Mouse (Mus musculus): ENCODE measurements around the gene Ndufs3. TPM values are rescaled to one million over a fixed set of nuclear protein-coding genes. Genes with fewer than 3 reads are reported as not detected.
"Not testable (repeated sequence)": the region's sequence is repeated elsewhere in the genome, so short reads cannot be mapped to it uniquely, and the experiment has no call there.

Gene Ndufs3
- polyA plus RNA-seq, 1 experiment from 2014 or later: 216 TPM

DNA sequence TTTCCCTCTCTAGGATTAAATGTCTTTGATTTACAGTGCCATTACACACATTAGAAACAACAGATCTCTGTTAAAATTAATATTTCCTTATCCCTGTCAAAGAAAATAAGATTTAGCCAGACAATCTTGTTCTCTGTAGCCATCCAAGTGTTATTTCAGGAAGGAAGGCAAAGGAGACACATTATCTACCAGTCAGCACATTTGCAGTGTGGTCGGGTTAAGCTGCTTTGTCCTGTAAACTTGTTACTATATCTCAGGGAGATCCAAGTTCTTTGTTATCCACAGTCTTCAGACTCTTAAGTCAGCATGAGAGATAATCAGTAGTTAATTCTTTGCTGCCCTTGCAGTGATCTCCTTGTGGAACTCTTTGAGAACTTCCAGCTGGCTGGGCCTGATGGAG, 6.2 kb upstream of the Ndufs3 start:
- no peak for TF ChIP-seq CTCF (IDR thresholded peaks at IDR 0.05)
- ChIA-PET POLR2A (no interaction called here), CTCF (no interaction called here)
- DNase-seq (ENCODE audit: low read depth, low spot score): no peak
- in situ Hi-C loops (cut with MboI; ENCODE audit: low pct_unique_long_range_greater_than_20kb): no loop called here
- ATAC-seq: no peak
- no peaks in the 10 kb centered on the region for H3K27me3 ChIP-seq

DNA sequence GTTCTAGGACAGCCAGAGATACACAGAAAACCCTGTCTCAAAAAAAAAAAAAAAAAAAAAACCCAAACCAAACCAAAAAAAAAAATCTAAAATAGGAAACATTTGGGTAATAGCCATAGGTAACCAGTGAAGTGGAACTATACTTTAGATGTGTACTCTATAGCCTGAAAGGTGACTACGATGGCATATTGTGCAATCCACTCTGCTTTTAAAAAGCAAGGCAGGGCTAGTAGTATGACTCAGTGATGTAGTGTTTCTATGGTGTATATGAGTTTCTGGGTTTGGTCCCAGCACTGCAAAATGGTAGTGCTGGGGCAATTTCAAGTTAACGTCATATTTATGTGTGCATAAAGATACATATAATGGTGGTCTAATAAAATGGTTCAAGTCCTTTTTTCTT, 2.1 kb upstream of the Ndufs3 start:
- CTCF ChIA-PET: interaction anchor here (0.9 to 2.0 kb wide), 5 partner anchors 9 to 146 kb away, joined by 3 to 7 read pairs (median 4); no protein-coding TSS in a partner anchor
- DNase-seq (ENCODE audit: low read depth, low spot score) (no peak), ATAC-seq (no peak)
- POLR2A ChIA-PET: interaction anchor here (1.8 kb wide), 1 partner anchor 11 kb away, joined by 5 read pairs; no protein-coding TSS in a partner anchor
- no peaks in the 10 kb centered on the region for H3K27me3 ChIP-seq
- in situ Hi-C loops (cut with MboI; ENCODE audit: low pct_unique_long_range_greater_than_20kb): no loop called here
- TF ChIP-seq CTCF (IDR thresholded peaks at IDR 0.05): no peak

DNA sequence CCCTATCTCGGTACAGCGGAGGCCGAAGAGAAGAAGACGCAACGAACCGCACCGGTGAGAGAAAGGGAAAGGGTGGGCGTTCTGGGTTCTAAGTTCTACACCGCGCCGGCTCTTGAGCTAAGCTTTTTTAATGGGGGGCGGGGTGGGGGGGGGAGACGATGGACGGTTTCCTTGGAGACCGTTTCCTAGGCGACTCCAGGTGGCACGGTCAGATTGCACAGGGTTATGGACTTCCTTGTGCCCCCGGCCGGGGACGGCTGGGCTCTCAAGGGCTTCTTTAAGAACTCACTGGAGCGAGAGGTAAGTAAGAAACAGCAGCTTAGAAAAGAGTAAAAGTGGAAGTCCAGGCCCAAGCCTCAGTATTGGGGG, 213 bp upstream of the Ndufs3 start:
- no peak for DNase-seq (ENCODE audit: low read depth, low spot score)
- ChIA-PET CTCF (interaction anchor here (1.2 to 1.9 kb wide), 2 partner anchors 9 to 38 kb away, joined by 5 read pairs; no protein-coding TSS in a partner anchor), POLR2A (interaction anchor here (0.7 to 1.8 kb wide), 4 partner anchors 9 to 159 kb away, joined by 3 to 5 read pairs (median 3); no protein-coding TSS in a partner anchor)
- in situ Hi-C loops (cut with MboI; ENCODE audit: low pct_unique_long_range_greater_than_20kb): no loop called here
- TF ChIP-seq CTCF (IDR thresholded peaks at IDR 0.05): no peak
- no peak for ATAC-seq
- no peaks in the 10 kb centered on the region for H3K27me3 ChIP-seq

DNA sequence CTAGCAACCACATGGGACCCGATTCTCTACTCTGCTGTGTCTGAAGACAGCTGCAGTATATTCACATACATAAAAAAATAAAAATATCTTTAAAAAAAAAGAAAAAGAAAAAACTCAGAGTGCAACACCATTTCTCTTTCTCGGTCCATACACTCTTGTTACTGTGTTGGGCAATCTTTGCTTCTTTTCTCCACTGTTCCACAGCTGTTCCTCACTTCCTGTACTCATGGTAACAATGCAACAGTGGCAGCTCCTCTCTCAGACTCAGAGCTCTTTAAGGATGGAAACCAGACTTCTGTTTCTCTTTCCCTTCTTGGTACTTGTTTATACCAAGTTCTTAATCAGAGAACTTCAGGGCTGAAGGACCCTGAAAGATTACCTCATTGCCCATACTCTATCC, 1.2 kb downstream of the Ndufs3 start:
- no peak for ATAC-seq
- CTCF ChIA-PET: interaction anchor here (1.3 kb wide), 1 partner anchor 36 kb away, joined by 3 read pairs; no protein-coding TSS in a partner anchor
- TF ChIP-seq CTCF (IDR thresholded peaks at IDR 0.05): no peak

DNA sequence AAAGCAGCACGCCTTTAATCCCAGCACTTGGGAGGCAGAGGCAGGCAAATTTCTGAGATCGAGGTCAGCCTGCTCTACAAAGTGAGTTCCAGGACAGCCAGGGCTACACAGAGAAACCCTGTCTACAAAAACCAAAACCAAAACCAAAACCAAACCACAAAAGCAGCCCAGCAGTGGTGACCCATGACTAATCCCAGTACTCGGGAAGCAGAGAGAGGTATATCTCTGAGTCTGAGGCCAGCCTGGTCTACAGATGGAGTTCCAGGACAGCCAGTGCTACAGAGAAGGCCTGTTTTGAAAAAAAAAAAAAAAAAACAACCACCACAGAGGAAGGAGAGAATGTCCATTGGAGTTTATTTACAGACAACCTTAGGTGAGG, 10.3 kb downstream of the Ndufs3 start:
- ChIA-PET CTCF (interaction anchor here (1.5 to 1.8 kb wide), 2 partner anchors 13 to 16 kb away, joined by 5 to 7 read pairs; no protein-coding TSS in a partner anchor), POLR2A (interaction anchor here (0.6 to 0.9 kb wide), 3 partner anchors 18 to 252 kb away, joined by 3 to 9 read pairs (median 4); no protein-coding TSS in a partner anchor)
- in situ Hi-C loops (cut with MboI; ENCODE audit: low pct_unique_long_range_greater_than_20kb); ATAC-seq; DNase-seq (ENCODE audit: low read depth, low spot score); H3K27me3 ChIP-seq: not testable (repeated sequence)

More for the DNA sequence above, 1.2 kb downstream of the Ndufs3 start:
- H3K27me3 ChIP-seq: no peaks in the 10 kb centered on the region
- in situ Hi-C loops (cut with MboI; ENCODE audit: low pct_unique_long_range_greater_than_20kb): no loop called here
- POLR2A ChIA-PET: interaction anchor here (1.0 kb wide), 1 partner anchor 11 kb away, joined by 5 read pairs; no protein-coding TSS in a partner anchor
- no peak for DNase-seq (ENCODE audit: low read depth, low spot score)

DNA sequence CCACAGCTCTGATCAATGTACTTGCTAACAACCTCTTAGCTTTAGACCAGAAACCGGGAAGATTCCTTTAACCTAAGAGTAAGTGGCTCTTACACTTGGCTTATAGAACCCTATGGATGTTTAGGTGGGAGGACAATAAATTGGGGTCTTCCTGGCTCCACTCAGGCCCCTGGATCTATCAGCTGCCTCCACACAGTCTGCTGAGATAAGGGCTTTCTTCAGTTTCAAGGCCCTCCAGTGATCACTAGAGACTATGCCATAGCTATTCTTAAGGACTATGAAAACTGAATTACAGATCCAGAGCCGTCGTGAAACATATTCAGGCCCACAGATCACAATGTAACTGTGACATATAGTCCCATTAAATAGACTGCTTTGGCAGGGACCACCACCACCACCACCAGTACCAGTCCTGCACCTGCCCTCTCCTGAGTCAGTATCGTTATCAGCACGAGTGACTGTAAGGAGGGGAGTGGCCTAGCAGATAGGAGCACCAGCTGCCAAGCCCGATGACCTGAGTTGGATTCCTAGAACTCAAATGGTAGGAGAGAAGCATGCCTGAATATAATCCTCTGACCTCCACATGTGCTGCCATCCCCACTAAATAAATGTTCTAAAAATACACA, 10.8 kb downstream of the Ndufs3 start:
- in situ Hi-C loops (cut with MboI; ENCODE audit: low pct_unique_long_range_greater_than_20kb): no loop called here
- no peak for TF ChIP-seq CTCF (IDR thresholded peaks at IDR 0.05)
- DNase-seq (ENCODE audit: low read depth, low spot score): no peak
- ChIA-PET POLR2A (interaction anchor here (0.9 kb wide), 1 partner anchor 20 kb away, joined by 3 read pairs; no protein-coding TSS in a partner anchor), CTCF (interaction anchor here (0.9 kb wide), 1 partner anchor 167 kb away, joined by 3 read pairs; no protein-coding TSS in a partner anchor)
- no peak for ATAC-seq
- no peaks in the 10 kb centered on the region for H3K27me3 ChIP-seq

DNA sequence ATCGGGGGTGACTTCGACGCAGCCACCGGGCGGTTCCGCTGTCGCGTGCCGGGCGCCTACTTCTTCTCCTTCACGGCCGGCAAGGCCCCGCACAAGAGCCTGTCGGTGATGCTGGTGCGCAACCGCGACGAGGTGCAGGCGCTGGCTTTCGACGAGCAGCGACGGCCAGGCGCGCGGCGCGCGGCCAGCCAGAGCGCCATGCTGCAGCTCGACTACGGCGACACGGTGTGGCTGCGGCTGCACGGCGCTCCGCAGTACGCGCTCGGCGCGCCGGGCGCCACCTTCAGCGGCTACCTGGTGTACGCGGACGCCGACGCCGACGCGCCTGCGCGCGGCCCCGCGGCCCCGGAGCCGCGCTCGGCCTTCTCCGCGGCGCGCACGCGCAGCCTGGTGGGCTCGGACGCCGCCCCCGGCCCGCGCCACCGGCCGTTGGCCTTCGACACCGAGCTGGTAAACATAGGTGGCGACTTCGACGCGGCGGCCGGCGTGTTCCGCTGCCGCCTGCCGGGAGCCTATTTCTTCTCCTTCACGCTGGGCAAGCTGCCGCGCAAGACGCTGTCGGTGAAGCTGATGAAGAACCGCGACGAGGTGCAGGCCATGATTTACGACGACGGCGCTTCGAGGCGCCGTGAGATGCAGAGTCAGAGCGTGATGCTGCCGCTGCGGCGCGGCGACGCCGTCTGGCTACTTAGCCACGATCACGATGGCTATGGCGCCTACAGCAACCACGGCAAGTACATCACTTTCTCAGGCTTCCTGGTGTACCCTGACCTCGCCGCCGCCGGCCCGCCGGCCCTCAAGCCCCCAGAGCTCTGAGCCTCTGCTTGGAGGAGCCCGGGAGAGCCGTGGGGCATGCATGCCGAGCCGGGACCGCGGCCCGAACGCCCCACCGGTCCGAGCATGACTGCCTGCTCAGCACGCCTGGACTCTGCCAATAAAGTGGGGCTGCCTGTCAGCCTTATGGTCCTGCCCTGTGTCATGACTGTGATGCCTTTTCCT, 14.8 kb downstream of the Ndufs3 start:
- no peak for TF ChIP-seq CTCF (IDR thresholded peaks at IDR 0.05)
- DNase-seq (ENCODE audit: low read depth, low spot score) (no peak), ATAC-seq (no peak)
- CTCF ChIA-PET: no interaction called here
- POLR2A ChIA-PET: no interaction called here
- in situ Hi-C loops (cut with MboI; ENCODE audit: low pct_unique_long_range_greater_than_20kb): no loop called here
- no peaks in the 10 kb centered on the region for H3K27me3 ChIP-seq

DNA sequence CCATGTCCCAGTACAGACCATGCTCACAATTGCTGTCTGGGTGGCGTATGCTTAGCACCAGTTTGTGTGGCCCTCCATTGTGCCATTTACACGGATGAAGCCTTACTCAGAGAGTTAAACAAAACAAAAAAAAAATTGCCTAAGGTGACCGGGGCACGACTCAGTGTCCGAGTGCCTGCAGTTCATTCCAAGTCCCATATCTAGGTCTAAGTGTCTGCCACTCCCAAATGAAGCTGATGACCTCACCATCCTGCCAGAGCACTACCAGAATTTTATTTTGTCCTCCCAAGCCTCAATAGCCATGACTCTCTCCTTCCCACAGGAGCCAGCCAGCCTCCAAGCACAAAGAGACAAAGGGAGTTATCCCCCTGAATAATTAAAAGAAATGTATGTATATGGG, 17.0 kb downstream of the Ndufs3 start:
- peak; percentile 36 for ATAC-seq
- in situ Hi-C loops (cut with MboI; ENCODE audit: low pct_unique_long_range_greater_than_20kb): no loop called here

DNA sequence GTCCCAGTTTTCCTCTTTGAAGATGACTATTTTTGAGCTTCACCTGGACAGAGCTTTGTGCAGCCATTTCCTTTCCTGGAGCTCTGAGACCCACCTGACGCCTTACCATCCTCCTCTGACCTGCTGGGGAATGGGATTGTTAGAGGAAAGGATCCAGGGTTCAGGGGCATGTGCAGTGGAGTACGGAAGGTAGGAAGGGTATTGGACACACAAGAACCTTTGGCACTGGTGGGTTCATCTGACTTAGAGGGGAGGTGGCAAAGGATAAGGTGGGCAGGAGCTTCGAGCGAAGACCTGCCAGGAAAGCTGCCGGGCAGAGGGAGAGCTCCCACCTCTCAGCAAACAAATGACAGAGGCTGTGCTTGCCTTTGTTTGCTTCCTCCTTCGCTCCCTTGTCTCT, 18.2 kb downstream of the Ndufs3 start:
- ChIA-PET CTCF (interaction anchor here (0.9 to 2.9 kb wide), 2 partner anchors 9 to 19 kb away, joined by 3 to 16 read pairs; no protein-coding TSS in a partner anchor), POLR2A (interaction anchor here (0.7 kb wide), 1 partner anchor 9 kb away, joined by 3 read pairs; no protein-coding TSS in a partner anchor)
- DNase-seq (ENCODE audit: low read depth, low spot score) (no peak), ATAC-seq (no peak)
- in situ Hi-C loops (cut with MboI; ENCODE audit: low pct_unique_long_range_greater_than_20kb): no loop called here
- no peak for TF ChIP-seq CTCF (IDR thresholded peaks at IDR 0.05)
- peaks cover 5% of the 10 kb centered on the region for H3K27me3 ChIP-seq

More for the DNA sequence above, 17.0 kb downstream of the Ndufs3 start:
- no peak for TF ChIP-seq CTCF (IDR thresholded peaks at IDR 0.05)
- no peak for DNase-seq (ENCODE audit: low read depth, low spot score)
- POLR2A ChIA-PET: no interaction called here
- CTCF ChIA-PET: interaction anchor here (0.9 to 2.9 kb wide), 2 partner anchors 10 to 21 kb away, joined by 3 to 16 read pairs; no protein-coding TSS in a partner anchor
- H3K27me3 ChIP-seq: peaks cover 5% of the 10 kb centered on the region
